Comparison of ENCODE assay signal across 33 mouse cellular contexts in the genomic region with DNA sequence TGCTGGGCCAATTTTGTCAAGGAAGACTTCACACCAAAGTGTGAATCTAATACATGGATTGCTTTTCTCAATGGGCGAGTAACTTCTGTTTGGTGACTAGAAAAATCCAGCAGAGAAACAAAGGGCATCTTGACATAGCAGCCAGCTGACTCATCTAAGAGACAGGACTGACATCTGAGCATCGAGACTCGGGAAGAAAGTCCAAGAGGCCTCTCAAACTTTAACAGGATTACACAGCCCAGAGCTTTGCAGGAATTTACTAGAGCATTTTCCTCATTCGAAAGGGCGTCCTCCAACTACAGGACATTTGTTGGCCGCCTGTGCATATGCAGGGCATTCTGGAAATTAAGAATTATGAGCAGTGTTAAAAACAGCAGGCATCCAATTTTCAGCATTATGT. TPM values are rescaled to one million over a fixed set of nuclear protein-coding genes. Genes with fewer than 3 reads are reported as not detected.
A peak's percentile ranks its signal among the peaks of the same experiment; 100 is the strongest.
DNase-seq lines count a peak whose midpoint lies in the region; ATAC-seq and TF ChIP-seq lines count a peak whose summit lies in the region.
"Had no signal": no experiment of that assay in that cellular context is flagged by ENCODE, and none has a peak within 500 bp of the region (broad histone marks: within the 10 kb centered on the region; RNA-seq: fewer than 3 reads in every experiment).

No protein-coding gene starts in this region.

- no peak overlapping the region for H3K27ac ChIP-seq in heart, embryonic 11.5 days (ENCODE audit: low read depth, low read length)
- H3K27ac ChIP-seq: embryonic facial prominence, embryonic 10.5 days; embryonic facial prominence, embryonic 15.5 days; forebrain, embryonic 13.5 days; heart, embryonic 13.5 days; hindbrain, embryonic 10.5 days; hindbrain, embryonic 15.5 days; limb, embryonic 12.5 days; lung, embryonic 15.5 days; neural tube, embryonic 12.5 days had no signal

- H3K9me3 ChIP-seq in heart, embryonic 11.5 days (replicated peaks; ENCODE audit: control insufficient read depth, low read length): no peaks in the 10 kb centered on the region
- H3K9me3 ChIP-seq: embryonic facial prominence, embryonic 10.5 days; embryonic facial prominence, embryonic 15.5 days; forebrain, embryonic 13.5 days; heart, embryonic 13.5 days; hindbrain, embryonic 10.5 days; hindbrain, embryonic 15.5 days; limb, embryonic 12.5 days; lung, embryonic 15.5 days; neural tube, embryonic 12.5 days had no signal

- H3K27me3 ChIP-seq in Patski: no peaks in the 10 kb centered on the region
- no peaks in the 10 kb centered on the region for H3K27me3 ChIP-seq in heart, embryonic 11.5 days (ENCODE audit: control insufficient read depth, insufficient read depth, low read length)
- H3K27me3 ChIP-seq: CH12.LX; embryonic facial prominence, embryonic 15.5 days; forebrain, embryonic 13.5 days; heart, embryonic 13.5 days; hindbrain, embryonic 15.5 days; limb, embryonic 12.5 days; lung, embryonic 15.5 days; neural tube, embryonic 12.5 days had no signal

- POLR2A ChIA-PET in Patski (lab: Charles Lee): interaction anchor here (0.6 to 0.8 kb wide), 2 partner anchors 68 to 148 kb away, joined by 3 read pairs; no protein-coding TSS in a partner anchor

- no peak overlapping the region for H3K9ac ChIP-seq in heart, embryonic 11.5 days (ENCODE audit: low read depth, low read length)
- H3K9ac ChIP-seq: embryonic facial prominence, embryonic 15.5 days; forebrain, embryonic 13.5 days; heart, embryonic 13.5 days; hindbrain, embryonic 15.5 days; limb, embryonic 12.5 days; lung, embryonic 15.5 days; neural tube, embryonic 12.5 days had no signal

- peaks cover 12% of the 10 kb centered on the region for H3K4me1 ChIP-seq in heart, embryonic 11.5 days (ENCODE audit: control insufficient read depth, insufficient read depth, low read length)

- CTCF ChIA-PET in Patski (lab: Charles Lee): interaction anchor here (1.7 to 2.3 kb wide), 2 partner anchors 25 to 357 kb away, joined by 3 to 9 read pairs; no protein-coding TSS in a partner anchor

- ATAC-seq in Patski: peak; percentile 82
- no peak for ATAC-seq in heart, embryonic 11.5 days (replicated peaks; ENCODE audit: insufficient number of reproducible peaks, low FRiP score, low TSS enrichment)
- ATAC-seq: forebrain, embryonic 13.5 days; inflammation-experienced regulatory T-cells, adult 6 months; midbrain, embryonic 16.5 days had no signal

- no peak for TF ChIP-seq CTCF in Patski (IDR thresholded peaks at IDR 0.05)

- no peak overlapping the region for H3K4me3 ChIP-seq in heart, embryonic 11.5 days (ENCODE audit: low read depth, low read length)
- H3K4me3 ChIP-seq: embryonic facial prominence, embryonic 10.5 days; embryonic facial prominence, embryonic 15.5 days; forebrain, embryonic 13.5 days; heart, embryonic 13.5 days; hindbrain, embryonic 10.5 days; hindbrain, embryonic 15.5 days; limb, embryonic 12.5 days; lung, embryonic 15.5 days; myocyte; neural tube, embryonic 12.5 days had no signal

- in situ Hi-C loops in Patski (cut with MboI; ENCODE audit: low pct_unique_long_range_greater_than_20kb): no loop called here

- WGBS in heart, embryonic 11.5 days (ENCODE audit: insufficient replicate concordance): 43% methylated on average over 6 of the region's 6 CpGs

- H3K36me3 ChIP-seq in heart, embryonic 11.5 days (ENCODE audit: control insufficient read depth, insufficient read depth, low read length): no peaks in the 10 kb centered on the region
- H3K36me3 ChIP-seq: embryonic facial prominence, embryonic 10.5 days; embryonic facial prominence, embryonic 15.5 days; heart, embryonic 13.5 days; hindbrain, embryonic 10.5 days; hindbrain, embryonic 15.5 days; limb, embryonic 12.5 days; lung, embryonic 15.5 days; neural tube, embryonic 12.5 days had no signal

- peak; percentile 86 for DNase-seq in Muller cell, postnatal 12 days (ENCODE audit: inconsistent ontology term)
- DNase-seq in Patski (ENCODE audit: low read depth, low spot score): peak; percentile 71
- DNase-seq in kidney, adult 9 months: peak; percentile 91
- DNase-seq in kidney, postnatal 14 days: peak; percentile 73
- DNase-seq in adrenal gland, postnatal 4 days (ENCODE audit: low spot score in 2 of 2): no peak
- DNase-seq in adrenal gland, adult (ENCODE audit: inconsistent age in 2 of 2, low spot score in 1 of 2): no peak
- DNase-seq in ovary, adult 18-20 months (ENCODE audit: low spot score): no peak
- DNase-seq: adrenal gland, adult 2 months; adrenal gland, postnatal 36 days; cerebellum, adult 8-10 months; cerebellum, postnatal 25 days; gastrocnemius, postnatal 25 days; heart, adult 18-20 months; heart, postnatal 14 days; layer of hippocampus, postnatal 36 days; lung, postnatal 36 days; right cerebral cortex, postnatal 14 days had no signal

- no peak overlapping the region for H3K4me2 ChIP-seq in heart, embryonic 11.5 days
- H3K4me2 ChIP-seq: embryonic facial prominence, embryonic 15.5 days; forebrain, embryonic 13.5 days; heart, embryonic 13.5 days; hindbrain, embryonic 15.5 days; limb, embryonic 12.5 days; liver, embryonic 11.5 days; lung, embryonic 15.5 days; midbrain, embryonic 11.5 days; neural tube, embryonic 12.5 days had no signal

RNA-seq across cellular contexts. Expression of a gene that starts 4.9 kb away (rescaled TPM):
- polyA plus RNA-seq in Patski (2021): 69.3 TPM
- total RNA-seq in adrenal gland, postnatal 4 days (2021): 10 to 100 TPM; 40.9 to 45.2 TPM
- polyA plus RNA-seq in heart, embryonic 11.5 days (2014; fragmentation: Nextera tagmentation; extraction: Ambion mirVana): 32.3 and 32.7 TPM in 2 replicates

Comparison
In these comparisons a context has a peak if more than half of its experiments do, and no peak if none do; other contexts are left out.
1. DNase-seq: peak in Muller cell, postnatal 12 days (single experiment), Patski (single experiment), kidney, adult 9 months (single experiment) and kidney, postnatal 14 days (single experiment); none in adrenal gland, postnatal 4 days (0 of 2), adrenal gland, adult (0 of 2) and ovary, adult 18-20 months (single experiment).